Mouse (Mus musculus) G1E-ER4 (cell line): ENCODE measurements around the gene Asic2. TPM values are rescaled to one million over a fixed set of nuclear protein-coding genes. Genes with fewer than 3 reads are reported as not detected.

Source experiments
- GATA1 ChIP-seq: IDR thresholded peaks from one replicate; pipeline ENCODE4 v1.8.0; 2012; ENCODE audit warnings: low read length, inconsistent platforms
- polyA plus RNA-seq: library from polyadenylated mRNA; stranded (reverse); fragments of >175 nt; gene quantifications from 2 replicates; pipeline ENCODE4 v1.2.3, GENCODE M21; 2012

Asic2 gene
- polyA plus RNA-seq, 1 experiment = not detected

GRCm38 (mm10) chr11:81263193-81263592, 705.1 kb downstream of the Asic2 start:
- TF ChIP-seq GATA1 = no peak

- TF ChIP-seq GATA1 = no peak
Observed at GRCm38 (mm10) chr11:81261259-81261658, 707.0 kb downstream of the Asic2 start.

GRCm38 (mm10) chr11:81239966-81240681, 728.1 kb downstream of the Asic2 start:
- no peak for TF ChIP-seq GATA1

GRCm38 (mm10) chr11:81239091-81239490, 729.2 kb downstream of the Asic2 start:
- no peak for TF ChIP-seq GATA1

- no peak for TF ChIP-seq GATA1
Observed at GRCm38 (mm10) chr11:81236070-81236469, 732.2 kb downstream of the Asic2 start.

GRCm38 (mm10) chr11:81223361-81223760, 744.9 kb downstream of the Asic2 start:
- no peak for TF ChIP-seq GATA1

- no peak for TF ChIP-seq GATA1
Observed at GRCm38 (mm10) chr11:81220786-81221185, 747.5 kb downstream of the Asic2 start.

GRCm38 (mm10) chr11:81205471-81205870, 762.8 kb downstream of the Asic2 start:
- TF ChIP-seq GATA1 = no peak

- TF ChIP-seq GATA1 = no peak
Observed at GRCm38 (mm10) chr11:81202578-81202977, 765.7 kb downstream of the Asic2 start.

GRCm38 (mm10) chr11:81193856-81194255, 774.4 kb downstream of the Asic2 start:
- no peak for TF ChIP-seq GATA1

- TF ChIP-seq GATA1 = no peak
Observed at GRCm38 (mm10) chr11:81192155-81192554, 776.1 kb downstream of the Asic2 start.

- no peak for TF ChIP-seq GATA1
Observed at GRCm38 (mm10) chr11:81189103-81189502, 779.2 kb downstream of the Asic2 start.

- no peak for TF ChIP-seq GATA1
Observed at GRCm38 (mm10) chr11:81187851-81188250, 780.4 kb downstream of the Asic2 start.

GRCm38 (mm10) chr11:81184721-81185120, 783.5 kb downstream of the Asic2 start:
- TF ChIP-seq GATA1 = no peak

GRCm38 (mm10) chr11:81164890-81165289, 803.4 kb downstream of the Asic2 start:
- no peak for TF ChIP-seq GATA1

GRCm38 (mm10) chr11:81163056-81163455, 805.2 kb downstream of the Asic2 start:
- no peak for TF ChIP-seq GATA1

- TF ChIP-seq GATA1 = no peak
Observed at GRCm38 (mm10) chr11:81153841-81154240, 814.4 kb downstream of the Asic2 start.
